In the genomic region with DNA sequence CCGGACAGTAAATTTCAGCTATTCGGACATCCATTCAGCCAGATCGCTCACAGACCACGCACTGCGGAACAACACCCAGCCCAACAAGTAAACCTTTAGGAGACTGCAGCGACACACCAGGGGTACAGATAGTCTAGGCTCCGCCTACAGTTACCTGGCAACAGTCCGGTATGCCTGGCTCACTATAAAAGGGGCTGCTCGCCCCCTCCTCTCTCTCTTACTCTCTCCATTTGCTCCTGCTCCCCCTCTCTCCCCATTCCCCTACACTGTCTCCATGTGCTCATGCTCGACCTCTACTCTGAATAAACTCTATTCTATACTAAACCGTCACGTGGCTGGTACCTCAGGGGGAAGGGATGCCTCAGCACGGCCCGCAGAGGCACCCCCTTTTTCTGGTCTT, we compare ENCODE assay signal across 10 mouse cellular contexts.
DNase-seq lines count a peak whose midpoint lies in the region; ATAC-seq and TF ChIP-seq lines count a peak whose summit lies in the region.
"Had no signal": no experiment of that assay in that cellular context is flagged by ENCODE, and none has a peak within 500 bp of the region (broad histone marks: within the 10 kb centered on the region; RNA-seq: fewer than 3 reads in every experiment).

No protein-coding gene starts in this region.

- H3K4me3 ChIP-seq in layer of hippocampus, adult 2 months = peak overlapping the region; percentile 17; the same call in 1 of the 2 replicates
- H3K4me3 ChIP-seq in embryonic facial prominence, embryonic 13.5 days = peak overlapping the region; percentile 25
- H3K4me3 ChIP-seq in hindbrain, embryonic 15.5 days = peak overlapping the region; percentile 23
- no peak overlapping the region for H3K4me3 ChIP-seq in midbrain, embryonic 16.5 days (ENCODE audit: low read depth, low read length)

- WGBS in embryonic facial prominence, embryonic 13.5 days = 4% methylated on average over 14 of the region's 14 CpGs
- WGBS in hindbrain, embryonic 15.5 days = 3% methylated on average over 14 of the region's 14 CpGs
- 3% methylated on average over 14 of the region's 14 CpGs for WGBS in midbrain, embryonic 16.5 days

- H3K9me3 ChIP-seq in embryonic facial prominence, embryonic 13.5 days = no peaks in the 10 kb centered on the region
- no peaks in the 10 kb centered on the region for H3K9me3 ChIP-seq in hindbrain, embryonic 15.5 days
- H3K9me3 ChIP-seq in midbrain, embryonic 16.5 days (replicated peaks; ENCODE audit: control insufficient read depth, low read length, poor library complexity, severe bottlenecking) = no peaks in the 10 kb centered on the region

- peaks cover 27% of the 10 kb centered on the region for H3K27me3 ChIP-seq in embryonic facial prominence, embryonic 13.5 days
- H3K27me3 ChIP-seq in hindbrain, embryonic 15.5 days = no peaks in the 10 kb centered on the region
- no peaks in the 10 kb centered on the region for H3K27me3 ChIP-seq in midbrain, embryonic 16.5 days (ENCODE audit: control insufficient read depth, insufficient read depth, low read depth, low read length)

- H3K4me2 ChIP-seq in embryonic facial prominence, embryonic 13.5 days = peak overlapping the region; percentile 52
- peak overlapping the region; percentile 53 for H3K4me2 ChIP-seq in hindbrain, embryonic 15.5 days
- H3K4me2 ChIP-seq in midbrain, embryonic 16.5 days (ENCODE audit: low read length) = peak overlapping the region; percentile 51

- H3K9ac ChIP-seq in embryonic facial prominence, embryonic 13.5 days = no peak overlapping the region
- no peak overlapping the region for H3K9ac ChIP-seq in hindbrain, embryonic 15.5 days
- H3K9ac ChIP-seq in midbrain, embryonic 16.5 days (ENCODE audit: low read depth, low read length) = peak overlapping the region; percentile 16; the same call in 1 of the 2 replicates

- H3K4me1 ChIP-seq in embryonic facial prominence, embryonic 13.5 days = peaks cover 19% of the 10 kb centered on the region
- H3K4me1 ChIP-seq in hindbrain, embryonic 15.5 days (replicated peaks) = peaks cover 27% of the 10 kb centered on the region
- peaks cover 26% of the 10 kb centered on the region for H3K4me1 ChIP-seq in midbrain, embryonic 16.5 days (ENCODE audit: control insufficient read depth, insufficient read depth, low read length)

- H3K36me3 ChIP-seq in embryonic facial prominence, embryonic 13.5 days = no peaks in the 10 kb centered on the region
- no peaks in the 10 kb centered on the region for H3K36me3 ChIP-seq in hindbrain, embryonic 15.5 days
- H3K36me3 ChIP-seq in midbrain, embryonic 16.5 days (ENCODE audit: control insufficient read depth, insufficient read depth, low read length) = no peaks in the 10 kb centered on the region

- DNase-seq in layer of hippocampus, adult 2 months (ENCODE audit: low spot score in 2 of 2) = no peak
- DNase-seq in layer of hippocampus, postnatal 36 days = no peak
- no peak for DNase-seq in cerebellum, postnatal 10 days
- no peak for DNase-seq in adrenal gland, adult 18-20 months (ENCODE audit: low spot score in 2 of 2)
- DNase-seq: cerebellum, adult 9-11 months; gastrocnemius, postnatal 14 days had no signal

- TF ChIP-seq CTCF in layer of hippocampus, adult 2 months (conservative IDR thresholded peaks at IDR 0.05) = no peak

- ATAC-seq in embryonic facial prominence, embryonic 13.5 days (ENCODE audit: insufficient number of reproducible peaks, insufficient read depth, low FRiP score, low TSS enrichment, low read depth) = no peak
- peak; percentile 49; the same call in 1 of the 2 replicates for ATAC-seq in hindbrain, embryonic 15.5 days (ENCODE audit: low FRiP score, low read depth)
- peak; percentile 77 for ATAC-seq in midbrain, embryonic 16.5 days
- no peak for ATAC-seq in cerebellum, adult (ENCODE audit: insufficient number of reproducible peaks, low FRiP score, low TSS enrichment)

- peak overlapping the region; percentile 43; the same call in 1 of the 2 replicates for H3K27ac ChIP-seq in layer of hippocampus, adult 2 months
- H3K27ac ChIP-seq in embryonic facial prominence, embryonic 13.5 days = no peak overlapping the region
- no peak overlapping the region for H3K27ac ChIP-seq in hindbrain, embryonic 15.5 days (replicated peaks)
- peak overlapping the region; percentile 1 for H3K27ac ChIP-seq in midbrain, embryonic 16.5 days (ENCODE audit: low read length)

Comparison
In these comparisons a context has a peak if more than half of its experiments do, and no peak if none do; other contexts are left out.
1. H3K27ac ChIP-seq: peak in layer of hippocampus, adult 2 months (single experiment) and midbrain, embryonic 16.5 days (single experiment); none in embryonic facial prominence, embryonic 13.5 days (single experiment) and hindbrain, embryonic 15.5 days (single experiment).
2. ATAC-seq: peak in hindbrain, embryonic 15.5 days (single experiment) and midbrain, embryonic 16.5 days (single experiment); none in embryonic facial prominence, embryonic 13.5 days (single experiment) and cerebellum, adult (single experiment).
3. Peak in every context shown above with its lines, with median percentiles within 50 percentile points of each other: H3K4me2 ChIP-seq.